Mouse (Mus musculus) left cerebral cortex, adult 8-10 months (tissue): Measurements from ENCODE around the gene Mycl. TPM values are rescaled to one million over a fixed set of nuclear protein-coding genes. Genes with fewer than 3 reads are reported as not detected.
"Not testable (repeated sequence)": the region's sequence is repeated elsewhere in the genome, so short reads cannot be mapped to it uniquely, and the experiment has no call there.

Source experiments
- DNase-seq, 2 experiments: peaks; one replicate each; pipeline ENCODE4 v3.0.0; 2022; ENCODE audit warnings: low spot score in 2 of 2
- total RNA-seq, 4 experiments: library from RNA; stranded (reverse); gene quantifications; 2 replicates each; pipeline ENCODE4 v1.2.4; 2022

The Mycl gene
- total RNA-seq, 4 experiments from 2014 or later = 12.1 to 13.1 (median 12.4) TPM

DNA sequence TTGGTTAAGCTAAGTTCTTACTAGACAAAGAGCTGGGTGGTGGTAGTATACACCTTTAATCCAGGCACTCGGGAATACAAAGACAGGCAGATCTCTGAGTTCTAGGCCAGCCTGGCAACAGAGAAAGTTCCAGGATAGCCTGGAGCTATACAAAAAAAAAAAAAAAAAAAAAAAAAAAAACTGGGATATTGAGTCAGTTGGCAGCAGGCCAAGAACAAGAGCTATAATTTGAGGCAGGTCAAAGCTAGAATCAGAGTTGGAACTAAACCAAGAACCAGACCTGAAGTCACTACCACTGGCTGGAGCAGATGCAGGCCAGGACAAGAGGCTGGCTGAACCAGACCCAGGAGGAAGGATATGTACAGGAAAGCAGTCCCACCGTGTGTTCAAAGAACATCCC, 14.8 kb upstream of the Mycl start:
- DNase-seq = no peak

DNA sequence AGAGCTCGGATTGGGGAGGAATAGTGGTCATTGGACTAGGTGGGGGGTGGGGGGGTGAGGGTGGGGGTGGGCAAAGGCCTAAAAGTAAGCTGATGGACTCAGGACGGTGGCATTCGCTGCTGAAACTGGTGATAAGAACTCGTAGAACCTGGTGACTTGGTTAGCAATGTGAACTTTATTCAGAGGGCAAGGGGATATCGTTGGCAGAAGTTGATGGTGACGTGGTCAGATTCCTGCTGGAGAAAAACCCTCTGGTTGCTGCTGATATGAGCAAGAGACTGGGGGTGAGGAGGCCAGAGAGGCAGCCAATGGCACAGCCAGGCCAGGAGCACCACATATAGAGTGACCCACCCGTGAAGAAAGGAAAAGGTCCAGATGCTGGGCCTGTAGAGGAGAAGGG, 14.2 kb upstream of the Mycl start:
- DNase-seq = no peak

DNA sequence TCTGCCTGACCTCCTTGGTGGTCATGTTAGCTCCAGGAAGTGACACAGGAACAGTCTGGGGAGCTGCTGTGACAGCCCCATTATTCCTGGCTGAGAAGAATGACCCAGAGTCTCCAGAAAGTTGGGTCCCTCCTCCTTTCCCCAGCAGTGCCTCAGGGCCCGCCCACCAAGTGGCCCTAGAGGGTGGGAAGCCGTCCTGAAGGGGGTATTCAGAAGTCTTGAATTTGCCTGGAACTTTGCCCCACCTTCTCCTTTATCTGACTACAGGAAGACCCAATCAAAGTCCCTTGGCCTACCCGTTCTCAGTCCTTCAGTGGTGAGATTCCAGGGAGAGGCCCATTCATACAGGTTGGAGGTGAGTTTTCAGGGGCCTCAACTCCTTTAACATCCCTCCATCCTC, 13.5 kb upstream of the Mycl start:
- no peak for DNase-seq

DNA sequence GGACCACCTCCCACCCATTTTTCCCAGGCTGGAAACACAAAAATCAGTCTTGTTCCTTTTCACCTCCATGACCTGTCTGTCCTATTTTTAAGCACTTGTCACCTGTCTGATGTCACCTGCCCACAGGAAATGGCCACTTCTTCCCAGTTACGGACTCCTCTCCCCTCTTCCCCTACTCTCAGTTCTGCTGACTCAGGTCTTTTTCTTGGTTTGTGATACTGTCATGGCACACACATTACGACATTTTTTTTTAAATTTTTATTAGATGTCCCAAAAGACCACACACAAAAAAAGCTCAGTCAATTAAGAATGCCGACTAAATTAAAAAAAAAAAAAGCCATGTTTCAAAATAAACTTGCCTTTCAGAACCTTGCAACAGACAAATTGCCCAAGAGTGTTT, 12.9 kb upstream of the Mycl start:
- DNase-seq = no peak

DNA sequence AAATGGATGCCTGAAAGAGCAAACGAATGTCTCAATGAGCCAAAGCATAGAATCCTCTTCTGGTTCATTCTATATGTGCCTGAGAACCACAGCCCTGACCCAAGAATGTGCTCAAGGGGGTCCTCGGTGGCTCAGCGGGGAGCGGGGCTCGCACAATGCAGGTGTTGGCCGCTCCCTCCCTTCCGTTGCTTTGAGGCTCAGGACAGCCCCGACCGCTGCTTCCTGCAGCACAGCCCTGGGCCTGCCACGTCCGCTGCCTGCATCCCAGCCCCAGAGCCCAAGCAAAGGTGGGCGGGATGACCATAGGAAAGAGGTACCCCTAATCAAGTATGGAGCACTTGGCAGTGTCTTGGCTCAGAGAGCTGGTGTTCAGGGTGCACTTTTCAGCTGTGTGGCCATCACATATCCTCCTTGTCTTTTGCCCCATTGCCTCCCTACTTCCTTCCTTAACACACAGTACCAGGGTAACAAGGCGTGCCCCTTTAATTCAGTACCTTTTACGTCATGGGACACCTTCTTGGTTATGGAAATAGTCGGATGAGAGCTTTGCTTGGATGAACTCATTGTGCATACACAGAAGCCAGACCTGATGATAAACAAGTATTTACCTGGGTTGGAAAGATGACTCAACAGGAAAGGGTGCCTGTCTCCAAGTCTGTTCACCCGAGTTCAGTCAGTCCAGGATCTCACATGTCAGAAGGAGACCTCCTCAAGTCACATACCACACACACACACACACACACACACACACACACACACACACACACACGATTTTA, 11.8 kb upstream of the Mycl start:
- no peak for DNase-seq

DNA sequence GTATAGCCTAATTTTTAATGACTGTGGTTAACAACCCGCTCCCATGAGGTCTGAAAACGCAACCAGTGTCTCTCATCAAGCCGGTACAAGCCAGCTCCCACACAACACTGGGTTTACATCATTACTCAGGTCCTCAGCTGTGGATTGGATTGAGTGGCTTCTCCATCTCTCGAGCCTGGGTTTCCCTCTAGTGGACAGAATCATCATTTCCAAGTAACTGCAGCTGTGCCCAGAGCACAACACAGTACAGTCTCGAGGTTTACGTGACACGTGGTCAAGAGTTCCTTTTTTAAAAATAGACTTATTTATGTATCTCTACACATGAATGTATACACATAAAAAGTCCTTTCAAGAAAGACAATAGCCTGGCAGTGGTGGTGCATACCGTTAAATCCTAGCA, 10.3 kb upstream of the Mycl start:
- DNase-seq = peak; percentile 30 to 56

DNA sequence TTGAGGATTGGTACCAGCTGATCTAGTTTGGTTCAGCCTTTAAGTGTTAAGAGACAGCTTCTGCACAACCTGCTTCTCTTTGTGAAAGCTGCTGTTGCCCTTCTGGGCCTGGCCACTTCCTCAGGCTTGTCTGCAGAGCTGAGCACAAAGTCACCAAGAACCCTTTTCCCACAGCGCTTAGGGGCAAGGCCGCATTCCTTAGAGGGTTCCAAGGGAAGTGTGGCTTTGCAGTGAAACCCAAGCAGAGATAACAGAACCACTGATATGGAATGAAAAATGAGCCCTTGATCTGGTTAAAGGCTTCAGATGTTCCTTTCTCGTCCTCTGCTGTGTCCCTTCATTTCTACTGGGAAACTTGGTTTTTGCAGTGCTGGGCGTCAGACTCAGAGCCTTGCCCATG, 8.0 kb upstream of the Mycl start:
- DNase-seq = no peak

DNA sequence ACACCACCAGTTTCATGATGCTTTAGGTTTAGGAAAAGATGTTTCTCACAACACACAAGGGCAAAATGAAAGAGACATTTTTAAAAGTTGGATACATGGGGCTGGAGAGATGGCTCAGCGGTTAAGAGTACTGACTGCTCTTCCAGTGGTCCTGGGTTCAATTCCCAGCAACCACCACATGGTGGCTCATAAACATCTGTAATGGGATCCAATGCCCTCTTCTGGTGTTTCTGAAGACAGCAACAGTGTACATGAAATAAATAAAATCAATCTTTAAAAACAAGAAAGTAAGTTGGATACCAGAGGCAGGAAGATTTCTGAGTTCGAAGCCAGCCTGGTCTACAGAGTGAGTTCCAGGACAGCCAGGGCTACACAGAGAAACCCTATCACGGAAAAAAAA, 7.4 kb upstream of the Mycl start:
- not testable (repeated sequence) for DNase-seq

DNA sequence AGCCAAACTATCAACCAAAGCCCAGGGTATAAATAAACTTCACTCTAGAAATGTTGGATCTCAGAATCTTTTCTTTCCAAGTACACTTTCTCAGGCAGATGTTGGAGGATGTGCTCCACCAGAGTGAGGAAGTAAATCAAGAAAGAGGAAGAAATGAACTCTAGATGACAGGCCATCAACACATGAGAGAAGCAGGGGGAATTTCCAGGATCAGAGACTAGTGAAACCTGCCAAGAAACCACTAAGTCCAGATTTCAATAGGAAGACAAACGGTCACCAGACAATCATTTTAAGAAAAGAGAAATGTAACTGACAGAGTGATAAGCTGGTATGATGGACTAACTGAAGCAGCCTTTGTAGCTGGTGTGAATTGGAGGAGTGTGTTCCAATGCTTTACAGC, 4.3 kb upstream of the Mycl start:
- DNase-seq = no peak

DNA sequence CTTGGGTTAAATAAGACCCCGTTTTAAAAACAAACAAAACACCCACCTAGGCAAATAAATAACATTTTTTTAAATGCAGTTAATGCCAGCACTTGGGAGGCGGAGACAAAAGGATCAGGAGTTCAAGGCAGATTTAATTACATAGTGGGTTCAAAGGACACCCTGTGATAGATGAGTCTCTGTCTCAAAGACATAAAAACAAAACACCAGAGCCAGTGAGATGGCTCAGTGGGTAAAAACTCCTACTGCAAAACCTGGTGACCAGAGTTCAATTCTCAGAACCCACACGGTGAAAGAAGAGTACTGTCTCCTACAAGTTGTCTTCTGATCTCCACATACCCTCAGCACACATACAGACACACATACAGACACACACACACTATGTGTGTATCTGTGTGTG, 3.2 kb upstream of the Mycl start:
- no peak for DNase-seq

DNA sequence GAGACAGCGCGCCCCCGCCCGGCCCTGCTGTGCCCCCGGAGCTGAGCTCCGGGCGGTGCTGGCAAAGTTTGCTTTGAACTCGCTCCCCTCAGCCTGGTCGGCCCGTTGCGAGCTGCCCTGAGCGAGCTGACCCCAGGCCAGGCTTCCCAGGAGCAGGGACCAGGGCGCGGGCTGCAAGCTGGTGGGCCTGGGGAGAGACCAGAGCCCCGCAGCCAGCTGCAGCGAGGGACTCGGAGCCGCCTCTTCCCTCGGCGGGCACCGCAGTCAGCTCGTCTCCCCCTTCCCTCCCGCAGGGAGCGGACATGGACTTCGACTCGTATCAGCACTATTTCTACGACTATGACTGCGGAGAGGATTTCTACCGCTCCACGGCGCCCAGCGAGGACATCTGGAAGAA, 767 bp downstream of the Mycl start:
- no peak for DNase-seq

DNA sequence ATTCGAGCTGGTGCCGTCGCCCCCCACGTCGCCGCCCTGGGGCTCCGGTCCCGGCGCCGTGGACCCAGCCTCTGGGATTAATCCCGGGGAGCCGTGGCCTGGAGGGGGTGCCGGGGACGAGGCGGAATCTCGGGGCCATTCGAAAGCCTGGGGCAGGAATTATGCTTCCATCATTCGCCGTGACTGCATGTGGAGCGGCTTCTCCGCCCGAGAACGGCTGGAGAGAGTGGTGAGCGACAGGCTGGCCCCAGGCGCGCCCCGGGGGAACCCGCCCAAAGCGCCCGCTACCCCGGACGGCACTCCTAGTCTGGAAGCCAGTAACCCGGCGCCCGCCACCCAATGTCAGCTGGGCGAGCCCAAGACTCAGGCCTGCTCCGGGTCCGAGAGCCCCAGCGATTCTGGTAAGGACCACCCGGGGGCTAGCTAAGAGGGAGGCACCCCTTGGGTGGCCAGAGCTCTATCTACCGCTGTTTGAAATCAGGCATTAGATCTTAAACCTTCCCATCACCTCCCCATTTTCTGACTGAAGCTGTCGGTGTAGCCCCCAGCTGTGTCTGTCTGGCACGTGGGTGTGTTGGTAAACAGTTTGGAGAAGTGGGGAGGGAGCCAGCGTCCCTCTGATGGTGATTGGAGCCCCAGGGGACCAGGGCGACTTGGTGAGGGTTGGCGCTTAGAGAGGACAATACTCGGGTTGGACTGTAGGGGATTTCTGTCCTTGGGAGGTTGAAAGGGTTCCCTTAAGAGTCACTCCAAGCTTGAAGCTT, 1.3 kb downstream of the Mycl start:
- DNase-seq = no peak

DNA sequence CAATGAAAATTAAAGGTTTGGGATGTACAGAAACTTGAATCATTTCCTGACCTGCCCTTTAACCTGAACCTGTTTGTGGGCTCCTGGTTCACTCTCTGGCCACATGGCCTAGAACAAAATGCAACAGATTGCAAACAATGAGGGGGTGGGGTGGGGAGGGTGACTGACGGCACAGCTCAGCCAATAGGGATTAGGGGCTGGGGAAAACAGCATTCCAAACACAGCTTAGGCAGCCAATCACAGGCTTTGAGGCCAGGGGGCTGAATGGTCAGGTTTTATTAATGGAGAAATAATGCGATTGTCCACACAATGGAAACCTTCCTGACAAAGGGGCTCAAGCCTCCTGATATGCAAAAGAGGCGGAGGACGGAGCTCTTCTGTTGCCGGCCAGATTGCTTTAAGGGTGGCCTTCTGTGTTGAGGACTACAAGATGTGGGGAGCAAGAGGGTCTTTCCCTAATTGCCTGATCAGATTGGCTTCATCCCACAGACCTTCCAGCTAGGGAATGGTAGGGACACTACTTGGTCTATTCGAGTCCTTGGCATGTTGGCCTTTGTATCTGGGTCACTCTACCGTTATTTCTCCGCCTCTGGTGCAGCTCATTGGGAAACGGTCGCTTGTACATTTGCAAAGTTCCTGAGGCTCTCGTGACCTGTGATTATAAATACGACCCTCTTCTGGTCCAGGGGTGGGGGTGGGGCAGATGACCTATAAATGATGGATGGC, 3.2 kb downstream of the Mycl start:
- DNase-seq = no peak

DNA sequence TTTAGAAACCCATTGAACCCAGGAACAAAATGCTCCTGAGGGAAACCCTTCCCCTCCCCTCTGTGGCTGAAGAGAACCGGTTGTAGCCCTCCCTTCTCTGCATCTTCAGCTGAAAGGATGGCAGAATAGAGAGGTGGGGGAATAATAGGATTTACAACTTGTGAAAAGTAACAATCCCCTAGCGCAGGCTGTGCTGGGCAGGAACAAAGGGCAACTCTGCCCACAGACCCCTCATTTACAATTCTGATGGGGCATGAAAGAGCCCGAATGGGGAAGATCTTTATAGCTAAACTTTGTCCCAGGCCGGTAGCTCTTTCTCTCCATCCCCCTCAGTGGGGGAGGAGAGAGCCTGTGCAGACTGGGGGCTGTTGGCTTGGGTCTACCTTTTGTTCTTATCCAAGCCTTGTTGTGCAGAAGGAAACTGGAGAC, 3.8 kb downstream of the Mycl start:
- no peak for DNase-seq

DNA sequence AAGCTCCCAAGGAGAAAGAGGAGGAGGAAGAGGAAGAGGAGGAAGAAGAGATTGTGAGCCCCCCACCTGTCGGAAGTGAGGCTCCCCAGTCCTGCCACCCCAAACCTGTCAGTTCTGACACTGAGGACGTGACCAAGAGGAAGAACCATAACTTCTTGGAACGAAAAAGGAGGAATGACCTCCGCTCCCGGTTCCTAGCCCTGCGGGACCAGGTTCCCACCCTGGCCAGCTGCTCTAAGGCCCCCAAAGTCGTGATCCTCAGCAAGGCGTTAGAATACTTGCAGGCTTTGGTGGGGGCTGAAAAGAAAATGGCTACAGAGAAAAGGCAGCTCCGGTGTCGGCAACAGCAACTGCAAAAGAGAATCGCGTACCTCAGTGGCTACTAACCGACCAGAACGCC, 4.7 kb downstream of the Mycl start:
- no peak for DNase-seq

DNA sequence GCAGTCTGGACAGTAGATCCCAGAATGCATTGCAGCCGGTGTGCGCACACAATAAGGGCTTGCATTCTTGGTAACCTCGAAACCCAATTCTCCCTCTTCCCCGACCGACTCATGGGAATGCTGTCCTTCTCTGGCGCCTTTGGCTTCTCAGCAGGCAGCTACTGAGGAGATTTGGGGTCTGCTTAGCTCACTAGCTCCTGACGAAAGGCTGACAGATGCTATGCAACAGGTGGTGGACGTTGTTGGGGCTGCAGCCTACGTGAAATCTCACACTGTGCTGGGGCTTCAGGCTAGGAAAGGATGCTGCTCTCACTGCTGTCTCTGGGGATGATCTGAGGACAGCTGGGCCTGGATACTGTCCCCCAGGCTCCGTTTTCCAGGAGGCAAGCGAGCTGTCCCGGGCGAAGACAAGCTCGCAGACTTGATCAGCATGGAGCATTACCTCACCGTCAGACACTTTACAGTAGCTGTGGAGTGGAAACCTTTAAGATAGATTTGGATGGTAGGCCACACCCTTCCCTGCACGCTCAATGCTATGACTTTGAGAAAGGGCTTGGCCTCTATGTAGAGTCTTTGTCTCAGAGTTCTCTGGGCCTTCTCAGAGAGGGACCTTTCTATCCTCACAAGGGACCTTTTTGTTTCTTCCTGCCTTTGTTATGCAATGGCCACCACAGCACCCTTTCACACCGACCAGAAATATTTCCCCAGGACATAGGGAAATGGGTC, 5.3 kb downstream of the Mycl start:
- no peak for DNase-seq

DNA sequence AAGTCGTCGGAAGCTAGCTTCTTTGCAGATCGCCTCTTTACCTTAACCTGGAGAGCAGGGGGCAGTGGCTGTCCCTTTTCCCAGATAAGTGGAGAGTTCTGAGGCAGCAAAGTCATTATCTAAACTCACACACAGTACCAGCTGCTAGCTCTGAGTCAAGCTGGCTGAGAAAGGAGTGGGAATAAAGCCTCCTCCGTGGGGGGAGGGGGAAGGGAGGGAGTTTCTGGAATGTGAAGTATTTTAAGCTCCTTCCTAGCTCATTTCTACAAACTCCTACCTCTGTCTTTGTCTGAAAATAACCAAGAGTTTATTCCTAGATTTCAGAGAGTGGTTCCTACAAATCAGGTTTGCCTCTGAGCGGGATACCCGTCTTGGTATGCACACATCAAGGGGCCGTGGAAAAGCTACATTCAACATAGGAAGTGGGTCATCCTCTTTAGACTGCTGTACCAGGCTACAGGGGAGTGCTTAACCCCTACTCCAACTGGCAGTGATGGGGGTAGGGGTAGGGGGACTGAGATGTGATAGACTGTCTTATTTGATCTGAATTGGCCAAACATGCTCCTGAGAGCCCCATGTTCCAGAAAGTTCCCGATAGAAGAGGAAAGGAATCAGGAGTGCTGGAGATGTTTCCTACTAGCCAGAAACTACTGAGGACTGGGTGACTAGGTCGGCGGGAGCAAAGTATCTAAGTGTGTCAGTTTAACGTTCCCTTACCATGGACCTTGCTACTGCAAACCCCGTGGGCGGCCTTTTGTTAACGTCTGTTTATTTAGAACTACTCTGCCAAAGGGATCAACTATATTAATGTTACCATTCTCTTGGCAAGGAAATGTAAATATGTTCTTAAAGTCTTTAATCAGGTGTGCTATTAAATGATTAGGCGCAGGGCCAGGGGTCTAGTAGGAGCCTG, 9.9 kb downstream of the Mycl start:
- DNase-seq = peak in 1 of 2 experiments; percentile 90

DNA sequence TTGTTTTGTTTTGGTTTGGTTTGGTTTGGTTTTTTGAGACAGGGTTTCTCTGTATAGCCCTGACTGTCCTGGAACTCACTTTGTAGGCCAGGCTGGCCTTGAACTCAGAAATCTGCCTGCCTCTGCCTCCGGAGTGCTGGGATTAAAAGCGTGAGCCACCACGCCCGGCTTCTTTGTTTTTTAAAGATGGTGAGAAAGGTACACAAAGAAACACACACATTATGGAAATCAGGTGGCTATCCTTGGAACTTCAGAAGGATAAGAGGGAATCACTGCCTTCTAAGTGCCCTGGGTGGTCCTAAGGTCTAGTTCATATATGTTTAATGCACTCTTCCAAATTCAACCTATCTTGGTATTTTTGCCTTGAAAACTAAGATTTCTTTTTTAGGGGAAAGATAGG, 17.0 kb downstream of the Mycl start:
- DNase-seq = not testable (repeated sequence)

DNA sequence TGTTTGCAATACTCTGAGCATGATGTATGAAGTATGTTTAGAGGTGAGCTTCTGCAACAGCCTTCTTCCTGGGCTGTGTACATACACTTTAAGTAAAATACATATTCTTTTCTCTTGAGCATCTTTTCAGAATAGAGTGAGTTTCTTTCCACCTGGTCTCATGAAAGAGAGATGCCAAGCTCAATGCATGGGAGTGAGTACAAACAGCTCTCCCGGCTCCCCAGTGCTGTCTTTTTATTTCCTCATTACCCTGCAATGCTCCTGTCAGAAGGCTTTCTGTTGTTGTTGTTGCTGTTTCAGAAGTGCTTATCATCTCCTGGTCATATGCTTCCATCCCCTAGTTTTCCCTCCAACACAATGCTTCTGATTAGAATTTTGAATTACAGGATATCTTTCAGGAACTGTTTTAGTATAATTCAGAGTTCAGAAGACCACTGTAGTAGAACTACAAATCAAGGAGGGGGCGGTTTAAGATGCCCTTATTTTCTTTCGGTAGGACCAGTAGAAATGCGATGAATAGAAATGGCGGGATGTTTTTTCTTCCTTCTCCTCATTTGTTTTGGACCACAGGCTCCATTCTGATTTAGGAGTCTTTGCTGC, 18.0 kb downstream of the Mycl start:
- no peak for DNase-seq

DNA sequence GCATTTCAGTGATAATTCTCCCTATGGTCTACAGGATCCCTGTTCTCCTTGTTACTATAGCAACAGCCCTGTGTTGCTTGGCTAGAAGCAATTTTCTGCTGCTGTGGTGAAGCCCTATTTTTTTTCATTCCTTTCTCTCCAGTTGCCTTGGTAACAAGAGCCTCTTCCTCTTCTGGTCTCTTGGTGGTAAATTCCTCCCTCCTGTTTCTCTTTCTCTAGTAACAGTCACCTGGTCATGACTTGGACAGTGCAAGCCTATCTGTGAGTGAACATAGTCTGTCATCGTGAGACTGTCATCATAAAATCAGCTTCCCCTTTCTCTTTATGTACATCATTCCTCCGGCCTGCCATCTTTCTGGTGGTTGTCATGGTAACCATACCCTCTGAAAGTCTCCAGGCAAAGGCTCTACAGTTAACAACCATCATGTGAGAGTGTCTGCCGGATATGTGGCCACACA, 18.5 kb downstream of the Mycl start:
- DNase-seq = peak; percentile 47 to 71
